Mouse (Mus musculus) liver, adult 2 months (tissue): ENCODE results near the gene Klf7. TPM values are rescaled to one million over a fixed set of nuclear protein-coding genes. Genes with fewer than 3 reads are reported as not detected.
A peak's percentile ranks its signal among the peaks of the same experiment; 100 is the strongest.

Source experiments
- DNase-seq: peaks from one replicate; pipeline ENCODE4 v3.0.0-alpha.2; 2011; ENCODE audit warnings: low read depth, low spot score; ENCODE audit errors: extremely low read depth
- H3K27ac ChIP-seq: fragments of 200-500 bp; replicated peaks from 2 replicates; pipeline ENCODE4 v1.5.1; 2012; ENCODE audit warnings: low read depth, mild to moderate bottlenecking, control low read depth, inconsistent platforms, low read length; ENCODE audit not compliant: insufficient read depth
- H3K27me3 ChIP-seq: fragments of 200-500 bp; 2 replicates; pipeline ENCODE4 v1.6.1; 2012; ENCODE audit warnings: mild to moderate bottlenecking, moderate library complexity, low read length, inconsistent platforms; ENCODE audit not compliant: control insufficient read depth, insufficient read depth
- H3K36me3 ChIP-seq: fragments of 200-500 bp; 2 replicates; pipeline ENCODE4 v1.6.1; 2012; ENCODE audit warnings: low read length, inconsistent platforms; ENCODE audit not compliant: control insufficient read depth, insufficient read depth
- H3K4me1 ChIP-seq: fragments of 200-500 bp; 2 replicates; pipeline ENCODE4 v1.6.1; 2011; ENCODE audit warnings: low read length; ENCODE audit not compliant: control insufficient read depth, insufficient read depth
- H3K4me3 ChIP-seq: fragments of 200-500 bp; 2 replicates; pipeline ENCODE4 v1.5.1; 2011; ENCODE audit warnings: low read depth, mild to moderate bottlenecking, control low read depth, low read length, moderate library complexity; ENCODE audit not compliant: insufficient read depth
- H3K79me2 ChIP-seq: fragments of 200-500 bp; 2 replicates; pipeline ENCODE4 v1.6.1; 2012; ENCODE audit warnings: inconsistent platforms, mild to moderate bottlenecking, low read length, moderate library complexity; ENCODE audit not compliant: control insufficient read depth, insufficient read depth
- H3K9ac ChIP-seq: fragments of 200-500 bp; 2 replicates; pipeline ENCODE4 v1.6.1; 2012; ENCODE audit warnings: low read depth, mild to moderate bottlenecking, control low read depth, inconsistent platforms, low read length
- CTCF ChIP-seq: fragments of 200-500 bp; IDR thresholded peaks from 2 replicates; pipeline ENCODE4 v1.5.1; 2011; ENCODE audit warnings: low read depth, low read length, control low read depth
- POLR2A ChIP-seq: fragments of 200-500 bp; IDR thresholded peaks from 2 replicates; pipeline ENCODE4 v1.6.1; 2011; ENCODE audit warnings: low read length, control low read depth; ENCODE audit not compliant: insufficient read depth; ENCODE audit errors: extremely low read depth
- WGBS: fragments of 180-500 bp; shearing (Covaris S2); methylation state at CpG from one replicate; pipeline ENCODE4 v1.1.7; 2018; 5-methylcytosine and 5-hydroxymethylcytosine counted together
- polyA plus RNA-seq: library from polyadenylated mRNA; depleted of rRNA; stranded (reverse); fragments of >200 nt; gene quantifications from 2 replicates; pipeline ENCODE4 v1.2.3, GENCODE M21; 2012
- total RNA-seq: library from RNA; depleted of rRNA; stranded (reverse); fragments of >200 nt; gene quantifications from 2 replicates; pipeline ENCODE4 v1.2.3, GENCODE M21; 2014

Klf7 gene
- total and polyA plus RNA-seq, 2 experiments: 2.2 to 4.0 TPM

GRCm38 (mm10) chr1:64037800-64038199 is 84.3 kb downstream of the Klf7 start:
- Histone ChIP-seq H3K4me3 (no peak overlapping the region), H3K36me3 (peaks cover 4% of the 10 kb centered on the region; the same call in 1 of the 2 replicates), H3K27me3 (no peaks in the 10 kb centered on the region), H3K27ac (no peak overlapping the region), H3K4me1 (peaks cover 5% of the 10 kb centered on the region), H3K9ac (no peak overlapping the region), H3K79me2 (no peaks in the 10 kb centered on the region)
- WGBS: 88% methylated on average over 6 of the region's 6 CpGs
- DNase-seq: no peak
- TF ChIP-seq CTCF (no peak), POLR2A (no peak)

GRCm38 (mm10) chr1:64036881-64037452 is 85.1 kb downstream of the Klf7 start:
- WGBS: 44% methylated on average over 7 of the region's 7 CpGs
- no peaks in the 10 kb centered on the region for H3K79me2 ChIP-seq
- no peak overlapping the region for H3K4me3 ChIP-seq
- H3K9ac ChIP-seq: no peak overlapping the region
- peaks cover 4% of the 10 kb centered on the region; the same call in 1 of the 2 replicates for H3K36me3 ChIP-seq
- DNase-seq: peak; percentile 52
- TF ChIP-seq CTCF (no peak), POLR2A (no peak)
- no peaks in the 10 kb centered on the region for H3K27me3 ChIP-seq
- peaks cover 5% of the 10 kb centered on the region for H3K4me1 ChIP-seq
- H3K27ac ChIP-seq: 0 out of 2 replicates have a peak overlapping the region, but pooled peaks have one; percentile 12

GRCm38 (mm10) chr1:64035804-64036203 is 86.3 kb downstream of the Klf7 start:
- no peak overlapping the region for H3K9ac ChIP-seq
- H3K27me3 ChIP-seq: no peaks in the 10 kb centered on the region
- H3K27ac ChIP-seq: no peak overlapping the region
- H3K4me1 ChIP-seq: peaks cover 5% of the 10 kb centered on the region
- no peaks in the 10 kb centered on the region for H3K79me2 ChIP-seq
- no peak for DNase-seq
- peaks cover 2% of the 10 kb centered on the region; the same call in 1 of the 2 replicates for H3K36me3 ChIP-seq
- WGBS: 48% methylated on average over 7 of the region's 7 CpGs
- H3K4me3 ChIP-seq: no peak overlapping the region
- TF ChIP-seq CTCF (no peak), POLR2A (no peak)

GRCm38 (mm10) chr1:64035087-64035791 is 86.8 kb downstream of the Klf7 start:
- Histone ChIP-seq H3K36me3 (peaks cover 2% of the 10 kb centered on the region; the same call in 1 of the 2 replicates), H3K4me3 (no peak overlapping the region), H3K4me1 (peaks cover 5% of the 10 kb centered on the region), H3K79me2 (no peaks in the 10 kb centered on the region), H3K27me3 (no peaks in the 10 kb centered on the region), H3K27ac (0 out of 2 replicates have a peak overlapping the region, but pooled peaks have one; percentile 18), H3K9ac (no peak overlapping the region)
- TF ChIP-seq POLR2A (no peak), CTCF (no peak)
- peak; percentile 49 for DNase-seq
- WGBS: 46% methylated on average over 15 of the region's 15 CpGs

- WGBS: 84% methylated on average over 9 of the region's 9 CpGs
- H3K4me3 ChIP-seq: no peak overlapping the region
- H3K27me3 ChIP-seq: no peaks in the 10 kb centered on the region
- H3K36me3 ChIP-seq: peaks cover 2% of the 10 kb centered on the region; the same call in 1 of the 2 replicates
- TF ChIP-seq CTCF (no peak), POLR2A (no peak)
- no peaks in the 10 kb centered on the region for H3K79me2 ChIP-seq
- H3K9ac ChIP-seq: no peak overlapping the region
- peaks cover 5% of the 10 kb centered on the region for H3K4me1 ChIP-seq
- H3K27ac ChIP-seq: no peak overlapping the region
- DNase-seq: no peak
Measured at GRCm38 (mm10) chr1:64032502-64033231, 89.4 kb downstream of the Klf7 start.
